Mouse (Mus musculus): ENCODE measurements around the gene Tmem245. TPM values are rescaled to one million over a fixed set of nuclear protein-coding genes. Genes with fewer than 3 reads are reported as not detected.
A peak's percentile ranks its signal among the peaks of the same experiment; 100 is the strongest.
"Not testable (repeated sequence)": the region's sequence is repeated elsewhere in the genome, so short reads cannot be mapped to it uniquely, and the experiment has no call there.

Gene Tmem245
- polyA plus RNA-seq, 1 experiment from 2014 or later: 11.1 TPM

GRCm38 (mm10) chr4:56880036-56880703 lies 67.1 kb downstream of the Tmem245 start:
- Histone ChIP-seq H3K36me3 (replicated peaks) (peaks cover 87% of the 10 kb centered on the region), H3K27ac (no peak overlapping the region), H3K27me3 (ENCODE audit: poor library complexity, severe bottlenecking) (no peaks in the 10 kb centered on the region), H3K4me1 (no peaks in the 10 kb centered on the region), H3K9me3 (no peaks in the 10 kb centered on the region), H3K4me3 (no peak overlapping the region)
- 92% methylated on average over 11 of the region's 11 CpGs for WGBS
- DNase-seq (ENCODE audit: extremely low spot score, low spot score): no peak

- no peaks in the 10 kb centered on the region for H3K27me3 ChIP-seq (ENCODE audit: poor library complexity, severe bottlenecking)
- no peak overlapping the region for H3K27ac ChIP-seq
- DNase-seq (ENCODE audit: extremely low spot score, low spot score): no peak
- no peaks in the 10 kb centered on the region for H3K9me3 ChIP-seq
- H3K4me3 ChIP-seq: no peak overlapping the region
- no peaks in the 10 kb centered on the region for H3K4me1 ChIP-seq
- 96% methylated on average over 7 of the region's 7 CpGs for WGBS
- H3K36me3 ChIP-seq (replicated peaks): peaks cover 86% of the 10 kb centered on the region
Measured at GRCm38 (mm10) chr4:56878971-56879370, 68.3 kb downstream of the Tmem245 start.

GRCm38 (mm10) chr4:56870541-56870940 lies 76.7 kb downstream of the Tmem245 start:
- WGBS: 97% methylated on average over 11 of the region's 11 CpGs
- not testable (repeated sequence) for H3K4me3 ChIP-seq; DNase-seq (ENCODE audit: extremely low spot score, low spot score)

GRCm38 (mm10) chr4:56867761-56868160 lies 79.5 kb downstream of the Tmem245 start:
- H3K4me3 ChIP-seq: no peak overlapping the region
- peaks cover 36% of the 10 kb centered on the region for H3K4me1 ChIP-seq
- DNase-seq (ENCODE audit: extremely low spot score, low spot score): no peak
- H3K36me3 ChIP-seq (replicated peaks): peaks cover 22% of the 10 kb centered on the region
- no peak overlapping the region for H3K27ac ChIP-seq
- no peaks in the 10 kb centered on the region for H3K27me3 ChIP-seq (ENCODE audit: poor library complexity, severe bottlenecking)
- H3K9me3 ChIP-seq: peaks cover 10% of the 10 kb centered on the region; the same call in 1 of the 2 replicates
- WGBS: 79% methylated on average over 5 of the region's 5 CpGs

More at GRCm38 (mm10) chr4:56870541-56870940, 76.7 kb downstream of the Tmem245 start:
- not testable (repeated sequence) for H3K27ac ChIP-seq; H3K9me3 ChIP-seq; H3K4me1 ChIP-seq; H3K27me3 ChIP-seq (ENCODE audit: poor library complexity, severe bottlenecking)
- H3K36me3 ChIP-seq (replicated peaks): peaks cover 44% of the 10 kb centered on the region

- Histone ChIP-seq H3K27ac (no peak overlapping the region), H3K36me3 (replicated peaks) (peaks cover 5% of the 10 kb centered on the region), H3K4me1 (peaks cover 36% of the 10 kb centered on the region), H3K4me3 (no peak overlapping the region), H3K9me3 (peaks cover 4% of the 10 kb centered on the region; the same call in 1 of the 2 replicates), H3K27me3 (ENCODE audit: poor library complexity, severe bottlenecking) (no peaks in the 10 kb centered on the region)
- 39% methylated on average over 4 of the region's 4 CpGs for WGBS
- no peak for DNase-seq (ENCODE audit: extremely low spot score, low spot score)
Measured at GRCm38 (mm10) chr4:56865971-56866370, 81.3 kb downstream of the Tmem245 start.

- WGBS: under 1% methylated on average over 45 of the region's 45 CpGs
- peak; percentile 90 for DNase-seq (ENCODE audit: extremely low spot score, low spot score)
- peak within 1 kb of the TSS; percentile 94 for H3K27ac ChIP-seq
- peak within 1 kb of the TSS; percentile 94 for H3K4me3 ChIP-seq
- peaks cover 36% of the 10 kb centered on the region for H3K4me1 ChIP-seq
- H3K27me3 ChIP-seq (ENCODE audit: poor library complexity, severe bottlenecking): no peaks in the 10 kb centered on the region
- no peaks in the 10 kb centered on the region for H3K9me3 ChIP-seq
- peaks cover 2% of the 10 kb centered on the region; the same call in 1 of the 2 replicates for H3K36me3 ChIP-seq (replicated peaks)
Measured at GRCm38 (mm10) chr4:56865003-56865511, 82.2 kb downstream of the Tmem245 start, which contains the start of gene Ctnnal1. Ctnnal1 (minus strand) TSS chr4:56865188.

GRCm38 (mm10) chr4:56864417-56865001 lies 82.7 kb downstream of the Tmem245 start:
- peaks cover 2% of the 10 kb centered on the region; the same call in 1 of the 2 replicates for H3K36me3 ChIP-seq (replicated peaks)
- H3K27me3 ChIP-seq (ENCODE audit: poor library complexity, severe bottlenecking): no peaks in the 10 kb centered on the region
- H3K4me3 ChIP-seq: peak overlapping the region; percentile 94
- under 1% methylated on average over 48 of the region's 49 CpGs for WGBS
- peak overlapping the region; percentile 94 for H3K27ac ChIP-seq
- peak; percentile 57 for DNase-seq (ENCODE audit: extremely low spot score, low spot score)
- no peaks in the 10 kb centered on the region for H3K9me3 ChIP-seq
- H3K4me1 ChIP-seq: peaks cover 36% of the 10 kb centered on the region

- Histone ChIP-seq H3K4me3 (peak overlapping the region; percentile 94), H3K36me3 (replicated peaks) (peaks cover 2% of the 10 kb centered on the region; the same call in 1 of the 2 replicates), H3K27ac (peak overlapping the region; percentile 94), H3K27me3 (ENCODE audit: poor library complexity, severe bottlenecking) (no peaks in the 10 kb centered on the region), H3K4me1 (peaks cover 39% of the 10 kb centered on the region), H3K9me3 (no peaks in the 10 kb centered on the region)
- WGBS: 62% methylated on average over 4 of the region's 4 CpGs
- no peak for DNase-seq (ENCODE audit: extremely low spot score, low spot score)
Measured at GRCm38 (mm10) chr4:56864016-56864415, 83.2 kb downstream of the Tmem245 start.

GRCm38 (mm10) chr4:56861551-56861950 lies 85.7 kb downstream of the Tmem245 start:
- 95% methylated on average over 4 of the region's 4 CpGs for WGBS
- Histone ChIP-seq H3K9me3 (no peaks in the 10 kb centered on the region), H3K4me1 (peaks cover 37% of the 10 kb centered on the region), H3K4me3 (no peak overlapping the region), H3K27me3 (ENCODE audit: poor library complexity, severe bottlenecking) (no peaks in the 10 kb centered on the region), H3K27ac (no peak overlapping the region), H3K36me3 (replicated peaks) (peaks cover 2% of the 10 kb centered on the region; the same call in 1 of the 2 replicates)
- DNase-seq (ENCODE audit: extremely low spot score, low spot score): no peak

GRCm38 (mm10) chr4:56858733-56859132 lies 88.5 kb downstream of the Tmem245 start:
- no peak overlapping the region for H3K27ac ChIP-seq
- H3K36me3 ChIP-seq (replicated peaks): peaks cover 2% of the 10 kb centered on the region; the same call in 1 of the 2 replicates
- no peak overlapping the region for H3K4me3 ChIP-seq
- 71% methylated on average over 9 of the region's 9 CpGs for WGBS
- no peak for DNase-seq (ENCODE audit: extremely low spot score, low spot score)
- H3K9me3 ChIP-seq: no peaks in the 10 kb centered on the region
- no peaks in the 10 kb centered on the region for H3K27me3 ChIP-seq (ENCODE audit: poor library complexity, severe bottlenecking)
- peaks cover 15% of the 10 kb centered on the region for H3K4me1 ChIP-seq

- 90% methylated on average over 8 of the region's 8 CpGs for WGBS
- no peak overlapping the region for H3K4me3 ChIP-seq
- DNase-seq (ENCODE audit: extremely low spot score, low spot score): no peak
- peaks cover 12% of the 10 kb centered on the region; the same call in 1 of the 2 replicates for H3K4me1 ChIP-seq
- H3K36me3 ChIP-seq (replicated peaks): peaks cover 2% of the 10 kb centered on the region; the same call in 1 of the 2 replicates
- no peaks in the 10 kb centered on the region for H3K27me3 ChIP-seq (ENCODE audit: poor library complexity, severe bottlenecking)
- no peak overlapping the region for H3K27ac ChIP-seq
- H3K9me3 ChIP-seq: no peaks in the 10 kb centered on the region
Measured at GRCm38 (mm10) chr4:56856371-56856949, 90.8 kb downstream of the Tmem245 start.

GRCm38 (mm10) chr4:56855935-56856334 lies 91.3 kb downstream of the Tmem245 start:
- Histone ChIP-seq H3K9me3 (no peaks in the 10 kb centered on the region), H3K27me3 (ENCODE audit: poor library complexity, severe bottlenecking) (no peaks in the 10 kb centered on the region), H3K4me1 (peaks cover 13% of the 10 kb centered on the region), H3K27ac (no peak overlapping the region), H3K36me3 (replicated peaks) (peaks cover 2% of the 10 kb centered on the region; the same call in 1 of the 2 replicates), H3K4me3 (no peak overlapping the region)
- no peak for DNase-seq (ENCODE audit: extremely low spot score, low spot score)
- WGBS: 99% methylated on average over 5 of the region's 5 CpGs

Measured in forebrain, embryonic 10.5 days (tissue).